Mouse (Mus musculus) thymus, adult 2 months (tissue): Measurements from ENCODE around the gene Mlxip.

ENCODE experiments used
- CTCF ChIP-seq: fragments of 200-500 bp; IDR thresholded peaks from 2 replicates; pipeline ENCODE4 v1.5.1; 2012; ENCODE audit warnings: mild to moderate bottlenecking, control low read depth, low read length, moderate library complexity, borderline replicate concordance; ENCODE audit not compliant: control insufficient read depth, poor library complexity, insufficient read depth; ENCODE audit errors: extremely low read depth
- POLR2A ChIP-seq: fragments of 200-500 bp; IDR thresholded peaks from 2 replicates; pipeline ENCODE4 v1.6.1; 2012; ENCODE audit warnings: mild to moderate bottlenecking, low read length, control low read depth, moderate library complexity; ENCODE audit not compliant: control insufficient read depth, poor library complexity, insufficient read depth; ENCODE audit errors: extremely low read depth

DNA sequence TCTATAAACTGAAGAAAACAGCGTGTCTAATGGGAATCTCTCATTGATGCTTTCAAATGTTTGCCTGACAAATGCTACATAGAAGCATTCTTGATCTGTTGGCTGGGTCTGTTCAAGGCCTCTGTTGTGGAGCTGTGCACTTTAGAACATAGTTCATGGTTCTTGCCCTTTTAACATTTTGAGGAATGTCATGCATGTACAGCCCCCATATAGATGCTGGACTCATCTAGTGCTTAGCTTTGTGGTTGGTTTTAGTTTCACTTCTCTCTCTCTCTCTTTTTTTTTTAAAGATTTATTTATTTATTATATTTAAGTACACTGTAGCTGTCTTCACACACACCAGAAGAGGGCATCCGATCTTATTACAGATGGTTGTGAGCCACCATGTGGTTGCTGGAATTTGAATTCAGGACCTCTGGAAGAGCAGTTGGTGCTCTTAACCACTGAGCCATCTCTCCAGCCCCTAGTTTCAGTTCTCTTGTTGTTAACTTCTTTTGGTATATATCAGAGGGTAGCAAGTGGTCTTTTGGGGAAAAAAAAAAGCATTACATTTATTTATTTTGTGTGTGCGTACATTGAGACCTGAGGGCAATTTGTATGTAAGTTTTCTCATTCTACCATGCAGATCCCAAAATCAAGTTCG lies 4.4 kb downstream of the Mlxip start:
- TF ChIP-seq CTCF: no peak
- no peak for TF ChIP-seq POLR2A
